Mouse (Mus musculus): Measurements from ENCODE around the gene Sv2c. TPM values are rescaled to one million over a fixed set of nuclear protein-coding genes. Genes with fewer than 3 reads are reported as not detected.

The Sv2c gene
- total RNA-seq, 2 experiments from 2014 or later: 5.8 to 10.1 TPM

GRCm38 (mm10) chr13:95966791-95967190, 165.6 kb downstream of the Sv2c start:
- DNase-seq: no peak

GRCm38 (mm10) chr13:95965596-95965995, 166.8 kb downstream of the Sv2c start:
- no peak for DNase-seq

DNA sequence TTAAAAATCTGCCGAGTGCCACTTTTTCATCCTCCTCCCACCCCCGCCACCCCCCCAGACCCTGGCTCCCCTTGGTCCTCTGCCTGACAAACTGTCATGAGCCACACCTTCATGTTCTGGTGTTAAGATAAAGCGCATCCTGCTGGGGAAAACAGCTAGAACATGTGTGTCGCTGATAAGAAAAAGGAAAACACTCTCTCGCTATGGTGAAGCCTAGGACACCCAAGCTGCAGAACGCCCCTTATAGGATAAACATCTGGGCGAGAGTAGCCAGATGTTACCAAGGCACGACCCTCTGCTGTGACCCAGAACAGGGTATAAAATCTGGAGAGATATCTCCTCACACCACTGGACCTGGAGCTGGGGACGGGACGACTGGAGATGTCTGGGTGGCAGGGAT, 167.2 kb downstream of the Sv2c start:
- DNase-seq: no peak

- no peak for DNase-seq
Measured at GRCm38 (mm10) chr13:95964226-95964625, 168.2 kb downstream of the Sv2c start.

DNA sequence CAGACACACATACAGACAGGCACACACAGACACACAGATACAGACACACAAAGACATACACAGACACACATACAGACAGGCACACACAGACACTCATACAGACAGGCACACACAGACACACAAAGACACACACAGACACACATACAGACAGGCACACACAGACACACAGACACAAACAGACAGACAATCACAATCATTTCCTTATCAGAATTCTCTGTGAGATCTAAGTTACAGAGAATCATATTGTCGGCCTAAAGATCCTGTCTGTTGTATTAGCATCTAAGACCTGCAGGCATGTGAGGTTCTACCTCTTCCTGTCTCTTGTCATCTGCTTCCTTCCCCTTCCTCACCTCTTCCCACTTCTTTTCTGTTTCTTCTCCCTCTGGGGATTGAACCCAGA, 168.7 kb downstream of the Sv2c start:
- no peak for DNase-seq

- no peak for DNase-seq
Measured at GRCm38 (mm10) chr13:95961905-95962304, 170.5 kb downstream of the Sv2c start.

- DNase-seq: peak; percentile 17
Measured at GRCm38 (mm10) chr13:95961191-95961791, 171.1 kb downstream of the Sv2c start.

- no peak for DNase-seq
Measured at GRCm38 (mm10) chr13:95960477-95961185, 171.7 kb downstream of the Sv2c start.

- DNase-seq: peak; percentile 23
Measured at GRCm38 (mm10) chr13:95959651-95960476, 172.5 kb downstream of the Sv2c start.

- DNase-seq: peak; percentile 31
Measured at GRCm38 (mm10) chr13:95957134-95957533, 175.2 kb downstream of the Sv2c start.

- DNase-seq: no peak
Measured at GRCm38 (mm10) chr13:95956327-95956781, 176.0 kb downstream of the Sv2c start.

GRCm38 (mm10) chr13:95955204-95955603, 177.2 kb downstream of the Sv2c start:
- DNase-seq: no peak

DNA sequence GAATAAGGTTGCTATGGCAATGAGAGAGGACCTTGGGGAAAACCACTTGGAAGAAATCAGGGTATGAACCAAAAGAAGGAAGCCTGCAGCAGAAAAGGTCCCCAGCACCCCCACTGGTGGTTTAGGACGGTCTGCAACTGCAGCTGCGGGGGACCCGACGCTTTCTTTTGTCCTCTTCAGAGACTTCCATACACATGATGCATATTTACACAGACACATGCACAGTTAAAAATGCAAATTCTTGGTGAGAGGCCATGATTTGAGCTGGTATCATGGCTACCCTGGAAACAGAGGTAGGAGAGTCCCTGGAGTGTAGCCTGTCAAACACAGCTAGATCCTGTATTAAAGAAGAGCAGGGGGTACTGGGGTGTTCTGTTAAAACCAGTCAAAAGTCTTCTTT, 178.7 kb downstream of the Sv2c start:
- no peak for DNase-seq

DNA sequence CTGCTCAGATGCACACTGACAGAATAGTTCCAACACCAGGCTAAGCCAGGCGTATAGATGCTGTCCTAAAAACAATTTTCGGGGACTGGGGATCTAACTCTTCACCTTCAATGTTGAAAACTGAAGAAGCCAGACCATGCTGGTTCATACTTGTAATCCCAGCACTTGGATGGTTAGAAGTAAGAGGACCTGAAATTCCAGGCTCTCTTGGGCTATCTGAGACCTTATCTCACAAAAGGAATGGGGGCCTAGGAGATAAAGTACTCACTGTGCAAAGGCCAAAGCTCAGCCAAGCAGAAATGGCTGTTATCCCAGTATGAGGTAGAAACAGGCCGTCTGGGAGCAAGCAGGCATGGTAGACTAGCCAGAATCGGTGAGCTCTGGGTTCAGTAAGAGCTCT, 180.1 kb downstream of the Sv2c start:
- DNase-seq: no peak

GRCm38 (mm10) chr13:95951098-95951894, 181.1 kb downstream of the Sv2c start:
- peak; percentile 54 for DNase-seq

DNA sequence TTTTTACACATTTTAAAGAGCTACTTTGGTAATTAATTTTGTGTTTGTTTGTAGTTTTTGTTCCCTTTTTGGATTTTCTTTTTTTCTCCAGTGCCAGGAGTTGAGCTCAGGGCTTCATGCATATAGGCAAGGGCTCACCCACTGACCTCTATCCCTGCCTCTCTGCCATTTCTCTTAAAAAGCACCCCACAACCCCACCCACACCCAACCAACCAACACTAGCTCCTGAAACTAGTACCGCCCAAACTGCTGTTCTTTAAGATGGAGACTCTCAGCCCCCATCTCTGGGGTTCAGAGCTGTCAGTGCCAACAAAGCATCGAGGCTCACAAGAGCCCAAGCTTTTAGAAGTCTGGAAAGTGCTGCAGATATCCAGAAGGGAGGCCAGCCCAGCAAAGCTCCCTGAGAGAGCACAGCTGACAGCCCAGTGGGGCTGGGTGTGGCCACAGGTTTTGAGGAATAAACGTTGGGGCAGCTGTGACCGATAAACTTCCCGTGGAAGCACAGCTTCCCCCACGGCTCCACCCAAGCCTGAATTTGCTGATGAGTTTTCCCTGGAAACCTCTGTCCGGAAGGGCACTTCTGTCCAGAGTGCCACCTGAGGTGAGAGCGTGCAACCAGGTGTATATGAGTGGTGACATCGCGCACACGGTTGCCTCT, 181.8 kb downstream of the Sv2c start:
- DNase-seq: no peak

- DNase-seq: no peak
Measured at GRCm38 (mm10) chr13:95949356-95949755, 183.0 kb downstream of the Sv2c start.

- DNase-seq: no peak
Measured at GRCm38 (mm10) chr13:95948821-95949220, 183.6 kb downstream of the Sv2c start.

GRCm38 (mm10) chr13:95948394-95948793, 184.0 kb downstream of the Sv2c start:
- no peak for DNase-seq

DNA sequence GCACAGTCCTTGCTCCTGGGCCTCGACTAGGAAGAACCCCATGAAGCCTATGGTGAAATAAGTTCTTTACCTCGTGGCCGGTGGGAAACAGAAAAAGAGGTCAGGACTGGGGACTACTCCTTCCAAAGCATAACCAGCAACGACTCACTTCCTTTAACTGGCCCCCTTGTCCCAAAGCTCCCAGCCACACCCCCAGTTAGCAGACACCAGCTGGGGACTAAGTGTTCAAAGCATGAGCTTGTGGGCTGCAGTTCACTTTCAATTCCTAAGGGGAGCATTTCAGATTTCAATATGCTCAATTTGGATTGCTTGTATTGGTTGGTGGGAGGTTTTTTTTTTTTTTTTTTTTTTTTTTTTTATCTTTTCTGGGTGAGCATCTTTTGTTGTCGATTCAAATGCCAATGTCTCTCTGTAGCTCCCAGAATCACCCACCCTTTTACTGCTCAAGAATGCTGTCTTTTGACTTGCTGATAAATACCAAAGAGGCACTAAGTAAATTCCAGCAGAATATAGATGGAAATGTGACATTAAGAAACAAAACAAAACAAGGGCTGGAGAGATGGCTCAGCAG, 186.4 kb downstream of the Sv2c start:
- DNase-seq: no peak

DNA sequence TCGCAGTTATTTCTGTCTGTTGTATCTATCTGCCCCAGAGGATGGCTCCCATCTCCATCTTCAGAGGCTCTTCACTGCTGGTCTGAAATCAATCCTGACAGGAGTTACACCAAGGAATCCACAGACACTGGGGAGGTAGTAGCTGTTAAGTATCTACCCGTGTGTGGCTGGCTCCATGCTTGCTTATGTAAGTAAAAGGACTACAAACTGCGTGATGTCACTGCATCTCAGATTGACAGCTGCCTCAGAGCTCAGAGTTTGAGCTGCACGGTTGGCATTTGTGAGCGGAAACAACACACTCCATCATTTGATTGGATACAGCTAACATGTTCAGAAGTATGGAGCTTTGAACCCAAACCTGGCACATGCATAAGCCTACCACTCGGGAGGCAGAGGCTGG, 187.8 kb downstream of the Sv2c start:
- DNase-seq: no peak
